Mouse (Mus musculus): ENCODE results near the gene Pmepa1. TPM values are rescaled to one million over a fixed set of nuclear protein-coding genes. Genes with fewer than 3 reads are reported as not detected.

The Pmepa1 gene
- polyA plus RNA-seq, 1 experiment from 2014 or later = 3.3 TPM

DNA sequence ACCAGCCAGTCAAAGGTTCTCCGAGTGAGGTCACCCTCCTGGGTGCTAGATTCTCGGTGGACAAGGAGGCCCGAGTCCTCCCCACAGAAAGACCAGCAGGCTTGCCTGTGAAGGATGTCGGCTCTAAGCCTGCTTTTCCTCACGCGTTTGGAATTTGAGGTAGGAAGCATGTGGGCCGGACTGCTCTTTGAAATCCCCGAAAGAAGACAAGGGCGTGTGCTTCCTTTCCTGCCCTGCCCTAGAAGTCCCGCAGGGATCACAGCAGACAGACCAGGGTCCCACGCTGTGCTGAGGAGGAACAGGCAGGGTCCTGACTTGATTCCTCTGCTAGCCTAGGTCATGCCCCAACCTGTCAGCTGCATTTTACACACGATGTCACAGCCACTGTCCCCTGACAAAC lies 28.7 kb upstream of the Pmepa1 start:
- H3K27me3 ChIP-seq (ENCODE audit: control insufficient read depth, insufficient read depth, low read length) = peaks cover 2% of the 10 kb centered on the region; the same call in 1 of the 2 replicates
- H3K36me3 ChIP-seq (ENCODE audit: control insufficient read depth, insufficient read depth, low read length) = no peaks in the 10 kb centered on the region
- DNase-seq (ENCODE audit: low spot score) (no peak), ATAC-seq (replicated peaks; ENCODE audit: low FRiP score) (no peak)
- no peak overlapping the region for H3K4me3 ChIP-seq (ENCODE audit: low read depth, low read length)
- H3K9me3 ChIP-seq (ENCODE audit: control insufficient read depth, low read length) = no peaks in the 10 kb centered on the region
- H3K4me2 ChIP-seq (ENCODE audit: low read depth, low read length, severe bottlenecking) = no peak overlapping the region
- 56% methylated on average over 12 of the region's 12 CpGs for WGBS
- H3K4me1 ChIP-seq (replicated peaks; ENCODE audit: control insufficient read depth, insufficient read depth, low read length) = 0 out of 2 replicates have a peak, but pooled peaks cover 3% of the 10 kb centered on the region
- H3K9ac ChIP-seq (ENCODE audit: low read length) = no peak overlapping the region
- H3K27ac ChIP-seq (ENCODE audit: low read depth, low read length) = no peak overlapping the region

DNA sequence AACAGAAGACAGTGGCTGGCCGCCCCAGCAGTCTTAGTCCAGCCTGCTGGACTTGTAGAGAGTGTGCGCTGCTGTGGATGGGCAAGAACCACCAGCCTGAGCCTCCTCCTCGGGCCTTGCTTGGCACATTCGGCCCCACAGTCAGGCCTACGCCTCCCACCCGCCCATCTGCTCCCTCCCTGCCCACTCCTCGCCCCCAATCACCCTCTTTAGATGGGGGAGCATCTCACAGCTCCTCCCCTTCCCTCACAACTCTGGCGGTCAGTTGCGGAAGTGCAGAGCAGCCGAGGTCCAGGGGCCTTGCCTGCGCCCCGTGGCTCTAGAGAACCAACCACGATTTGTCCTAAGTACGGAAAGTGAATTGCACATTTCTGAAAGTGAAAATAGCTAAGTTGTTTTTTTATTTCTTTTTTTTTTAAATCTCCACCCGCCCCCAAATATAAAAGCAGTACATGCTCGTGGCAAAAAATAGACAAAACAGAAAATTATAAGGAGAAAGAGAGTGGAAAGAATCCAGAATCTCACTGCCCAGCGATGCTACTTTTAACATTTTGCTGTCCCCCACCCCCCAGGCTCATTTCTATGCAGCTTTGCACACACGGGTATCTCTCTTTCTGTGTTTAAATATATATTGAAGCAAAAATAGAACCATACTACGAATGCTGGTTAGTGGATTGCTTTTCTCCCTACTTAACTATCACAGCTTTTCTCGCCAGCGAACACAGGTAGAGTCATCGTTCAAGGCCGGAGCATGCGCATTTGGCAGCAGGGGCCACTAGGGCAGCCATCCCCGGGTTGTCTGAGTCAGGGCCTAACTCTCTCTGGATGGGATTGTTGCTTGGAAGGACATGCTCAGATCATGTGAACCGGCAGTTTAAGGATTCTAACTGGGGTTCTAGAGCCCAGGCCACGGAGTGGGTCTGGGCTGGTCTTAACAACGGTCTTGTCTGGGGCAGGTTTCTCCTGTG lies 24.6 kb upstream of the Pmepa1 start:
- no peak overlapping the region for H3K9ac ChIP-seq (ENCODE audit: low read length)
- ATAC-seq (replicated peaks; ENCODE audit: low FRiP score) (no peak), DNase-seq (ENCODE audit: low spot score) (no peak)
- peaks cover 2% of the 10 kb centered on the region; the same call in 1 of the 2 replicates for H3K27me3 ChIP-seq (ENCODE audit: control insufficient read depth, insufficient read depth, low read length)
- H3K4me2 ChIP-seq (ENCODE audit: low read depth, low read length, severe bottlenecking) = no peak overlapping the region
- H3K36me3 ChIP-seq (ENCODE audit: control insufficient read depth, insufficient read depth, low read length) = no peaks in the 10 kb centered on the region
- no peaks in the 10 kb centered on the region for H3K4me1 ChIP-seq (replicated peaks; ENCODE audit: control insufficient read depth, insufficient read depth, low read length)
- WGBS = 71% methylated on average over 28 of the region's 28 CpGs
- H3K9me3 ChIP-seq (ENCODE audit: control insufficient read depth, low read length) = no peaks in the 10 kb centered on the region
- H3K4me3 ChIP-seq (ENCODE audit: low read depth, low read length) = no peak overlapping the region
- H3K27ac ChIP-seq (ENCODE audit: low read depth, low read length) = no peak overlapping the region

DNA sequence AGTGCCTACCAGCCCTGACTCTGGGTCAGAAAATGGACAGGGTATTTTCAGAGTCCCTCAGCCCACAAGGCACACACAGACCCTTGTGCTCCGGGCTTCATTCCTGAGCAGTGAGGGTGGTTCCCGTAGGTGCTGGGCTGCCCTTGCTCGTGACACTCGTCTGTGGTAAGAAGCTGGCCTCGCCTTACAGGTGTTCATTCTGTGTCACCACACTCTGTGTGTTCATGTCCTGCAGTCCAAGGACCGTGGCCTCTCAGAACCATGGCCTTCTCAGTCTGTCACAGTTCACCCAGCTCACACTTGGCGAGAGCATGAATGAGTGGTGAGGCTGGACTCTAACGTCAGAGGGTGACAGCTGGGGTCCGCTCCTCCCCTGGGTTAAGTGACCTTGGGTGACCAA lies 20.1 kb upstream of the Pmepa1 start:
- DNase-seq (ENCODE audit: low spot score) = no peak
- Histone ChIP-seq H3K27me3 (ENCODE audit: control insufficient read depth, insufficient read depth, low read length) (no peaks in the 10 kb centered on the region), H3K27ac (ENCODE audit: low read depth, low read length) (no peak overlapping the region), H3K9me3 (ENCODE audit: control insufficient read depth, low read length) (no peaks in the 10 kb centered on the region), H3K4me3 (ENCODE audit: low read depth, low read length) (no peak overlapping the region), H3K4me2 (ENCODE audit: low read depth, low read length, severe bottlenecking) (no peak overlapping the region), H3K9ac (ENCODE audit: low read length) (no peak overlapping the region), H3K4me1 (replicated peaks; ENCODE audit: control insufficient read depth, insufficient read depth, low read length) (no peaks in the 10 kb centered on the region), H3K36me3 (ENCODE audit: control insufficient read depth, insufficient read depth, low read length) (no peaks in the 10 kb centered on the region)
- no peak for ATAC-seq (replicated peaks; ENCODE audit: low FRiP score)
- 85% methylated on average over 9 of the region's 9 CpGs for WGBS

DNA sequence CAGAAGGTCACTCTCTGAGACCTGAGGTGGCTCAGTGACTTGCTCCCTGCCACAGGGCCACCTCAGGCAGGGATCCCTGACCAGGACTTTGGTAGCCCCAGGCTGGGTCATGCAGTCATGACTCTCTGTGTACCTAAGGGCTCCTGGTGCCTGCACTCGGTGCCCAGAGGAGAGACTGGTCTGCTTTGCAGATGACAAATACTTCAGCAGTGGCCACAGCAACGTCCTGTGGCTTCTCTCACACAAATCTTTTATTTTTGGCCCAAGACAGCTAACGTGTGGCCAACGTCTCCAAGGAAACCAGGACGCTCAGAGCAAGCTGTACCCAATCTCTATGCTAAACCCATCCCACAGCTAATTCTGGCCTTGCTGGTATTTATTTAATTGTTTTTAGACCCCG lies 16.7 kb upstream of the Pmepa1 start:
- H3K4me2 ChIP-seq (ENCODE audit: low read depth, low read length, severe bottlenecking) = no peak overlapping the region
- no peaks in the 10 kb centered on the region for H3K27me3 ChIP-seq (ENCODE audit: control insufficient read depth, insufficient read depth, low read length)
- 74% methylated on average over 6 of the region's 6 CpGs for WGBS
- DNase-seq (ENCODE audit: low spot score) (no peak), ATAC-seq (replicated peaks; ENCODE audit: low FRiP score) (no peak)
- no peaks in the 10 kb centered on the region for H3K36me3 ChIP-seq (ENCODE audit: control insufficient read depth, insufficient read depth, low read length)
- H3K9me3 ChIP-seq (ENCODE audit: control insufficient read depth, low read length) = no peaks in the 10 kb centered on the region
- H3K27ac ChIP-seq (ENCODE audit: low read depth, low read length) = no peak overlapping the region
- no peaks in the 10 kb centered on the region for H3K4me1 ChIP-seq (replicated peaks; ENCODE audit: control insufficient read depth, insufficient read depth, low read length)
- H3K9ac ChIP-seq (ENCODE audit: low read length) = no peak overlapping the region
- no peak overlapping the region for H3K4me3 ChIP-seq (ENCODE audit: low read depth, low read length)

DNA sequence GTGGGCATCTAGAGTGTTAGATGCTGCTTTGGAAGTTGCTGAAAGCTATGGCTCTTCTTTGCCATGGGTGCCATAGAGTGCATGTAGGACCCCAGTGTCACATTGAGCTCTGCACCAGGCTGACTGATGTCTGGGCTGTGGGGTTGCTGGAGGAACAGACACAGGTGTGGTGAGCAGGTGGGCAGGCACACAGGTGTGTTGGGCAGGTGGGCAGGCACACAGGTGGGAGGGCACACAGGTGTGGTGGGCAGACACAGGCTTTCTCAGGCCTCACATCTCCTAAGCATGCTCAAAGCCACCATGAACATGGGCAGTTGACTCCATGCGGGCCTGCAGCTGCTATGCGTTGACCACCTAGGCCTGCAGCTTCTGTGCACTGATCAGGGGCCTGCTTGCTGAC lies 16.2 kb upstream of the Pmepa1 start:
- DNase-seq (ENCODE audit: low spot score) (no peak), ATAC-seq (replicated peaks; ENCODE audit: low FRiP score) (no peak)
- Histone ChIP-seq H3K36me3 (ENCODE audit: control insufficient read depth, insufficient read depth, low read length) (no peaks in the 10 kb centered on the region), H3K9ac (ENCODE audit: low read length) (no peak overlapping the region), H3K4me1 (replicated peaks; ENCODE audit: control insufficient read depth, insufficient read depth, low read length) (no peaks in the 10 kb centered on the region), H3K9me3 (ENCODE audit: control insufficient read depth, low read length) (no peaks in the 10 kb centered on the region), H3K27ac (ENCODE audit: low read depth, low read length) (no peak overlapping the region), H3K27me3 (ENCODE audit: control insufficient read depth, insufficient read depth, low read length) (no peaks in the 10 kb centered on the region), H3K4me3 (ENCODE audit: low read depth, low read length) (no peak overlapping the region), H3K4me2 (ENCODE audit: low read depth, low read length, severe bottlenecking) (no peak overlapping the region)
- 96% methylated on average over 2 of the region's 2 CpGs for WGBS

DNA sequence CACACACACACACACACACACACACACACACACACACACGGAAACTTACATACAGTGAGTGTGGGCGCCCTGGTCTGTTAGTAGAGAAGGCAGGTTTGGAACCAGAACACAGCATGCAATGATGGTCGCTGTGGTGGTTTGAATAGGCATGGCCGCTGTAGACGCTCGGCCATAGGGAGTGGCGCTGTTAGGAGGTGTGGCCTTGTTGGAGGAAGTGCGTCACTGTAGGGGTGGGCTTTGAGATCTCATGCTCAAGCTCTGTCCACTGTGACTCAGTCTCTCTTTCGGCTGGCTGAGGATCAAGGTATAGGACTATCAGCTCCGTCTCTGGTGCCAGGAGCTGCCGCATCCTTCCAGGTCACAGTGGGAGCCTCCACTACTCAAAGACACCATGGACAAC lies 14.6 kb upstream of the Pmepa1 start:
- ATAC-seq (replicated peaks; ENCODE audit: low FRiP score) (no peak), DNase-seq (ENCODE audit: low spot score) (no peak)
- H3K4me3 ChIP-seq (ENCODE audit: low read depth, low read length) = no peak overlapping the region
- H3K9ac ChIP-seq (ENCODE audit: low read length) = no peak overlapping the region
- no peak overlapping the region for H3K4me2 ChIP-seq (ENCODE audit: low read depth, low read length, severe bottlenecking)
- 94% methylated on average over 11 of the region's 11 CpGs for WGBS
- no peaks in the 10 kb centered on the region for H3K9me3 ChIP-seq (ENCODE audit: control insufficient read depth, low read length)
- H3K36me3 ChIP-seq (ENCODE audit: control insufficient read depth, insufficient read depth, low read length) = no peaks in the 10 kb centered on the region
- H3K4me1 ChIP-seq (replicated peaks; ENCODE audit: control insufficient read depth, insufficient read depth, low read length) = no peaks in the 10 kb centered on the region
- no peak overlapping the region for H3K27ac ChIP-seq (ENCODE audit: low read depth, low read length)
- H3K27me3 ChIP-seq (ENCODE audit: control insufficient read depth, insufficient read depth, low read length) = no peaks in the 10 kb centered on the region

DNA sequence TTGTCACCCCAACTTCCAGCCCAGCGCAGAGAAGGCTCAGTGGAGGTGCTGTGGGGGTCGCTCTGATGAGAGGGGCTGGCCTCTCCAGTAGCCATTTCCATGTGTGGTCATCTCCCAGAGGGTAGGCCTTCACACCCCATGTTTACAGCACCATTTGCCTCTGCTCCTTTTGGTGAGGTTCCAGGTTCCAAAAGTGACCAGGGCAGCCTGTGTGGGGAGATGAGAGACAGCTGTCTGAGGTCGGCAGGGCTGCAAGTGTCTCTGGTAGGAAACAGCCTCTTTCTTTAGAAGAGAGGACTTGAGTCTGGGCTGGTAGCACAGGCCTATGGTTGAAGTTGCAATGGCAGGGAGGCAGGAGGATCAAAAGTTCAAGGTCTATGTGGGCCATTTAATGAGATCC lies 13.6 kb upstream of the Pmepa1 start:
- Histone ChIP-seq H3K9ac (ENCODE audit: low read length) (no peak overlapping the region), H3K27ac (ENCODE audit: low read depth, low read length) (no peak overlapping the region), H3K9me3 (ENCODE audit: control insufficient read depth, low read length) (no peaks in the 10 kb centered on the region), H3K36me3 (ENCODE audit: control insufficient read depth, insufficient read depth, low read length) (no peaks in the 10 kb centered on the region), H3K4me1 (replicated peaks; ENCODE audit: control insufficient read depth, insufficient read depth, low read length) (no peaks in the 10 kb centered on the region), H3K4me3 (ENCODE audit: low read depth, low read length) (no peak overlapping the region), H3K4me2 (ENCODE audit: low read depth, low read length, severe bottlenecking) (no peak overlapping the region), H3K27me3 (ENCODE audit: control insufficient read depth, insufficient read depth, low read length) (no peaks in the 10 kb centered on the region)
- DNase-seq (ENCODE audit: low spot score) (no peak), ATAC-seq (replicated peaks; ENCODE audit: low FRiP score) (no peak)
- WGBS = 84% methylated on average over 3 of the region's 3 CpGs

DNA sequence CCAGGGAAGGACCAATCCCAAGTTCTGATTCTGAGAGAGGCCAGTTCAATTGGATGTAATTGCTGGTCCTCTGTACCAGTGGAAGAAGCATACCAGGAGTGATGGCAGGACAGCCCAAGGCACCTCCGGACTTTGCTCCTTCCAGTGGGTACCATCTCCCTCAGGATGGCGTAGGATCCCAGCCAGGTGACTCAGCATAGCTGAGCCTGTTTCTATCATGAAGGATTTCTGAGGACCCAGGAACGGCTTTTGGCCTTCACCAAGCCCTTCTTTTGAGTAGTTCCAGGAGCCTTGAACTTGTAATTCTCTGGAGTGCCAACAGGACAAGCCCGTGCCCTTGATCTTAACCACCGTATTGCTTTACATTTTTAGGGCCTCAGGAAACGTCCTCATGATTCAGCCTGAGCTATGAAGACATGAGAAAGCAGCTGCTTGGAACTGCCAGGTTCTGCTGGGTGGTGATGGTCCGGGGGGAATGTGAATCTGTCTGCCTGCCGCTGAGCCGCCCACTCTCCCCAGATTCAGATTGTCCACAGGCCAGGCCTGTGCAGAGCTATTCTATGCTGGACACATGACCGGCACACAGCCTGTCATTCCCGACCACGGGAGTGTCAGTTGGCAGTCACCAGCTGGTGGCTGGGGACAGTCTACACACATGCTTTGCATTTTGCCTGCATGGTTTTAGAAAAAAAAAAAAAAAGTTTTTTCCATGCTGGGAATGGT lies 9.6 kb upstream of the Pmepa1 start:
- Histone ChIP-seq H3K4me3 (ENCODE audit: low read depth, low read length) (no peak overlapping the region), H3K9me3 (ENCODE audit: control insufficient read depth, low read length) (no peaks in the 10 kb centered on the region), H3K4me2 (ENCODE audit: low read depth, low read length, severe bottlenecking) (no peak overlapping the region), H3K36me3 (ENCODE audit: control insufficient read depth, insufficient read depth, low read length) (no peaks in the 10 kb centered on the region), H3K27me3 (ENCODE audit: control insufficient read depth, insufficient read depth, low read length) (no peaks in the 10 kb centered on the region), H3K4me1 (replicated peaks; ENCODE audit: control insufficient read depth, insufficient read depth, low read length) (no peaks in the 10 kb centered on the region), H3K27ac (ENCODE audit: low read depth, low read length) (no peak overlapping the region), H3K9ac (ENCODE audit: low read length) (no peak overlapping the region)
- 90% methylated on average over 12 of the region's 12 CpGs for WGBS
- no peak for ATAC-seq (replicated peaks; ENCODE audit: low FRiP score)
- DNase-seq (ENCODE audit: low spot score) = no peak

All from forebrain, embryonic 11.5 days (tissue).